Mouse (Mus musculus) liver, embryonic 14.5 days (tissue): ENCODE data around the gene Gtse1.

Experiments used
- CTCF ChIP-seq: IDR thresholded peaks from 2 replicates; pipeline ENCODE4 v1.5.1; 2016; ENCODE audit warnings: antibody characterized with exemption, low read depth, control low read depth
- EP300 ChIP-seq: IDR thresholded peaks from 2 replicates; pipeline ENCODE4 v1.6.1; 2016; ENCODE audit warnings: antibody characterized with exemption, low read depth

DNA sequence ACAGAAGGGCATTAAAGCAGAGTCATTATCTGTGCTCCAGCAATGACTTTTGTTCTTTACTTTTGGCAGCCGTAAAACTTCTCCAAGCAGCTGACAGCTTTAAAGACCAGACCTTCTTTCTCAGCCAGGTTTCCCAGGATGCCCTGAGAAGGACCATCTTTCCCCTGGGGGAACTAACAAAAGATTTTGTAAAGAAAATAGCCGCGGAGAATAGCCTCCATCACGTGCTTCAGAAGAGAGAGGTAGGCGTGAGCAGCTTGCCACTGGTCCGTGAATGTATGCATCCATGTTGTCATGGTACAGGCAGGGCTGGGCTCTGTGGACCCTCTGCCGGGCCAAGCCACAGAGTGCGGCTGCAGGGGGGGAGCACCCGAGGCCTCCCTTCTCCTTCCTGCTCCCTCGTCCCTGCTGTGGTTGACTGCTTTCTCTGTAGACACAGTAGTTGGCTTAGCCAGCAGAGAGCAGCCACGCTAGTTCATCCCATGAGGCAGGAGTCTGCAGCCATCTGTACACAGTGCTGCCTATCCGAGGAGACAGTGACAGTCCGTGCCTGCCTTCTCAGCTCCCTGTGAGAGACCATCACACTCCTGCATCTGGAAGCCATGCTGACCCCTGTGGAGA lies 33.1 kb downstream of the Gtse1 start:
- TF ChIP-seq CTCF = no peak
- no peak for TF ChIP-seq EP300
